Comparison of ENCODE assay signal across 10 mouse cellular contexts in genomic region chr9:103573994-103574750, GRCm38 (mm10).
DNase-seq lines count a peak whose midpoint lies in the region; ATAC-seq lines count a peak whose summit lies in the region.
"Had no signal": no experiment of that assay in that cellular context is flagged by ENCODE, and none has a peak within 500 bp of the region (broad histone marks: within the 10 kb centered on the region; RNA-seq: fewer than 3 reads in every experiment).

No protein-coding gene starts in this region.

- H3K9me3 ChIP-seq in hindbrain, embryonic 12.5 days (replicated peaks), result no peaks in the 10 kb centered on the region
- no peaks in the 10 kb centered on the region for H3K9me3 ChIP-seq in neural tube, embryonic 11.5 days (ENCODE audit: control insufficient read depth, low read length)

- ATAC-seq in hindbrain, embryonic 12.5 days (ENCODE audit: low FRiP score), result peak; percentile 78
- peak; percentile 81 for ATAC-seq in neural tube, embryonic 11.5 days (ENCODE audit: insufficient read depth, low FRiP score, low TSS enrichment)
- ATAC-seq in inflammation-experienced regulatory T-cells, adult 6 months, result no peak

- peak; percentile 25 for DNase-seq in kidney, adult 9 months
- DNase-seq in kidney, adult 8-10 months, result no peak
- peak; percentile 59 to 77 for DNase-seq in cerebellum, postnatal 10 days
- peak; percentile 76 for DNase-seq in neural tube, embryonic 11.5 days (ENCODE audit: low spot score)
- no peak for DNase-seq in layer of hippocampus, adult 11-12 months (ENCODE audit: low spot score)
- DNase-seq in right cerebral cortex, postnatal 10 days (ENCODE audit: low spot score in 2 of 2), result no peak
- DNase-seq: adrenal gland, postnatal 36 days; lung, postnatal 4 days had no signal

- no peaks in the 10 kb centered on the region for H3K36me3 ChIP-seq in hindbrain, embryonic 12.5 days
- H3K36me3 ChIP-seq in neural tube, embryonic 11.5 days (ENCODE audit: control insufficient read depth, insufficient read depth, low read length), result no peaks in the 10 kb centered on the region

- no peak overlapping the region for H3K4me3 ChIP-seq in hindbrain, embryonic 12.5 days
- no peak overlapping the region for H3K4me3 ChIP-seq in neural tube, embryonic 11.5 days (ENCODE audit: low read depth, low read length)

- 4% methylated on average over 5 of the region's 5 CpGs for WGBS in hindbrain, embryonic 12.5 days
- 2% methylated on average over 5 of the region's 5 CpGs for WGBS in neural tube, embryonic 11.5 days

- peaks cover 4% of the 10 kb centered on the region for H3K27me3 ChIP-seq in hindbrain, embryonic 12.5 days
- H3K27me3 ChIP-seq in neural tube, embryonic 11.5 days (ENCODE audit: control insufficient read depth, insufficient read depth, low read length), result no peaks in the 10 kb centered on the region

- H3K4me1 ChIP-seq in hindbrain, embryonic 12.5 days, result peaks cover 27% of the 10 kb centered on the region
- H3K4me1 ChIP-seq in neural tube, embryonic 11.5 days (ENCODE audit: control insufficient read depth, insufficient read depth, low read length), result peaks cover 16% of the 10 kb centered on the region

- H3K9ac ChIP-seq in hindbrain, embryonic 12.5 days, result no peak overlapping the region
- no peak overlapping the region for H3K9ac ChIP-seq in neural tube, embryonic 11.5 days (ENCODE audit: low read length)

- peak overlapping the region; percentile 12; the same call in 1 of the 2 replicates for H3K27ac ChIP-seq in hindbrain, embryonic 12.5 days
- H3K27ac ChIP-seq in neural tube, embryonic 11.5 days (ENCODE audit: low read depth, low read length), result no peak overlapping the region

- no peak overlapping the region for H3K4me2 ChIP-seq in hindbrain, embryonic 12.5 days (replicated peaks)
- no peak overlapping the region for H3K4me2 ChIP-seq in neural tube, embryonic 11.5 days (ENCODE audit: low read depth)

Comparison
In these comparisons a context has a peak if more than half of its experiments do, and no peak if none do; other contexts are left out.
1. DNase-seq: peak in kidney, adult 9 months (single experiment), cerebellum, postnatal 10 days (2 of 2) and neural tube, embryonic 11.5 days (single experiment); none in kidney, adult 8-10 months (0 of 2), layer of hippocampus, adult 11-12 months (single experiment) and right cerebral cortex, postnatal 10 days (0 of 2).